Mouse (Mus musculus) heart, embryonic 16.5 days (tissue): ENCODE data around the gene Actr6. TPM values are rescaled to one million over a fixed set of nuclear protein-coding genes. Genes with fewer than 3 reads are reported as not detected.

ENCODE experiments used
- ATAC-seq: fragments of 200-750 bp; cut with Nextera tagmentation; replicated peaks from 2 replicates; pipeline ENCODE4 v1.8.0; 2017; ENCODE audit warnings: moderate number of reproducible peaks; ENCODE audit not compliant: insufficient read depth, low FRiP score; ENCODE audit errors: extremely low read depth
- H3K27ac ChIP-seq: fragments of 300-500 bp; sonication (generic); 2 replicates; pipeline ENCODE4 v1.5.1; 2014; ENCODE audit warnings: mild to moderate bottlenecking, low read length, control low read depth, moderate library complexity
- H3K27me3 ChIP-seq: fragments of 300-500 bp; sonication (generic); 2 replicates; pipeline ENCODE4 v1.6.1; 2014; ENCODE audit warnings: low read length, mixed read lengths; ENCODE audit not compliant: control insufficient read depth, insufficient read depth
- H3K36me3 ChIP-seq: fragments of 300-500 bp; sonication (generic); 2 replicates; pipeline ENCODE4 v1.6.1; 2014; ENCODE audit not compliant: control insufficient read depth, insufficient read depth
- H3K4me1 ChIP-seq: fragments of 300-500 bp; sonication (generic); 2 replicates; pipeline ENCODE4 v1.6.1; 2014; ENCODE audit warnings: low read length, mixed read lengths; ENCODE audit not compliant: control insufficient read depth, insufficient read depth
- H3K4me2 ChIP-seq: fragments of 300-500 bp; sonication (generic); 2 replicates; pipeline ENCODE4 v1.6.1; 2014; ENCODE audit warnings: low read depth, mild to moderate bottlenecking, control low read depth, low read length
- H3K4me3 ChIP-seq: fragments of 300-500 bp; sonication (generic); 2 replicates; pipeline ENCODE4 v1.5.1; 2014; ENCODE audit warnings: mild to moderate bottlenecking, control low read depth, low read length
- H3K9ac ChIP-seq: fragments of 300-500 bp; sonication (generic); 2 replicates; pipeline ENCODE4 v1.6.1; 2014; ENCODE audit warnings: low read length, control low read depth
- H3K9me3 ChIP-seq: fragments of 300-500 bp; sonication (generic); replicated peaks from 2 replicates; pipeline ENCODE4 v1.6.1; 2016; ENCODE audit warnings: low read length; ENCODE audit not compliant: control insufficient read depth
- WGBS: fragments of 180-500 bp; shearing (Covaris S2); extraction: QIAGEN DNeasy Blood & Tissue Kit; methylation state at CpG from one replicate; pipeline ENCODE4 v1.1.7; 2014; 5-methylcytosine and 5-hydroxymethylcytosine counted together
- polyA plus RNA-seq: library from polyadenylated mRNA; unstranded; fragments of >200 nt; fragmentation: Nextera tagmentation; extraction: Ambion mirVana; gene quantifications from 2 replicates; pipeline ENCODE4 v1.2.1, GENCODE M21; 2015

Actr6 gene
- polyA plus RNA-seq, 1 experiment from 2014 or later = 29.6 TPM

DNA sequence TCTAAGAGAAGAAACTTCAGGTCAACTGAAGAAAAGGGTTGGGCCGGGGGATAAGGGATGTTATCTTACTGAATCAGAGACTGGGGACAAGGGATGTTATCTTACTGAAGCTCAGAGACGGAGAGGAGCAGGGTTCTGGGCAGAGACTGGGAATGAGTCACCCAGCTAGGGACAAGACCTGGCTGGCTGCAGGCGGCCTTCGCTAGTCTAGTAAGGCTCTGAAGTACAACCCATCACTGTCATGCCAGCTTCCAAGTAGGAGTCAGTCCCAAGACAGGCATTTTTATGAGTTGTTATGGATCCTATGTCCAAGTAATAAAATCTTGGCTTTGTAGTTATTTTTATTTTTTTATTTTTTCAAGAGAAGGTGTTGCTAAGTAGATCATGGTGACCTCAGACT lies 11.2 kb upstream of the Actr6 start:
- peaks cover 12% of the 10 kb centered on the region for H3K4me1 ChIP-seq
- no peaks in the 10 kb centered on the region for H3K27me3 ChIP-seq
- H3K9ac ChIP-seq = no peak overlapping the region
- no peaks in the 10 kb centered on the region for H3K36me3 ChIP-seq
- no peak overlapping the region for H3K4me2 ChIP-seq
- no peak for ATAC-seq
- H3K4me3 ChIP-seq = no peak overlapping the region
- no peaks in the 10 kb centered on the region for H3K9me3 ChIP-seq
- 74% methylated on average over 4 of the region's 4 CpGs for WGBS
- H3K27ac ChIP-seq = no peak overlapping the region

DNA sequence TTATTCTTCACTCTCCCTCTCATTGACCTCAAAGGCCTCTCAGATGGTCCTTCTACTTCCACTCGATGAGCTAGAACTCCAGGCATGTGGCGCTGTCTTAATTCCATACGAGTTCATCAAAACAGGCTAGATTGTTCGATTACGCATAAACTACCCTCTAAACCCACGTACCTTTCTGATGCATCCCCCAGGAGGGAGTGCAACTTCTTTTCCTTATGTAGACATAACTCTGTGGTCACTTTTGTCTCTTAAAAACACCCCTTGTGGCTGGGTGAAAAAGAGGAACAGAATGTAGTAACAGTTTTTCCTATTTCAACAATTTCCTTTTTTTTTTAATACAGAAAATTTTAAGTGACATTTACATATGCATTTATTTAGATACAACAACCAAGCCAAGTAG lies 8.9 kb upstream of the Actr6 start:
- Histone ChIP-seq H3K4me2 (no peak overlapping the region), H3K9me3 (no peaks in the 10 kb centered on the region), H3K4me3 (no peak overlapping the region), H3K27me3 (no peaks in the 10 kb centered on the region), H3K9ac (no peak overlapping the region), H3K36me3 (no peaks in the 10 kb centered on the region), H3K27ac (no peak overlapping the region), H3K4me1 (no peaks in the 10 kb centered on the region)
- ATAC-seq = no peak
- 67% methylated on average over 6 of the region's 6 CpGs for WGBS

DNA sequence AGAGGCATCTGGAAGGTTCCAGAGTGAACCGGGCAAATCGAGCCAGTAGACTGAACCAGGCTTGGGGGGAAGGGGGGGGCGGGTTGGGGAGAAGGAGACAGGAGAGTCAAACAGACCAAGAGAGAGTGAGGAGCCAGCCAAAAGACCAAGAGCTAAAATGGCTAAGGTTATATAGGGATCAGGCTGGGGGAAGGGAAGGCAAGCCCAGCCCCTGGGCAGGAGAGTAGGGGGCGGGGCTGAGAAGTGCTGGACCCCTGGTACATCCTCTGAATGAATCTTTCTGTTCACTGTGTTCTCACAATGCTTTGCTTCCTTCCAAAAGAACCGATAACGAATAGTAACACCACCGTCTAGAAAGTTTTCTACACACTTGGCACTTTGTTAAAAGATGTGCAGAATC lies 7.6 kb upstream of the Actr6 start:
- 55% methylated on average over 6 of the region's 7 CpGs for WGBS
- ATAC-seq = no peak
- H3K4me1 ChIP-seq = no peaks in the 10 kb centered on the region
- H3K36me3 ChIP-seq = no peaks in the 10 kb centered on the region
- no peak overlapping the region for H3K4me2 ChIP-seq
- H3K27ac ChIP-seq = no peak overlapping the region
- no peak overlapping the region for H3K9ac ChIP-seq
- no peak overlapping the region for H3K4me3 ChIP-seq
- no peaks in the 10 kb centered on the region for H3K9me3 ChIP-seq
- H3K27me3 ChIP-seq = no peaks in the 10 kb centered on the region

DNA sequence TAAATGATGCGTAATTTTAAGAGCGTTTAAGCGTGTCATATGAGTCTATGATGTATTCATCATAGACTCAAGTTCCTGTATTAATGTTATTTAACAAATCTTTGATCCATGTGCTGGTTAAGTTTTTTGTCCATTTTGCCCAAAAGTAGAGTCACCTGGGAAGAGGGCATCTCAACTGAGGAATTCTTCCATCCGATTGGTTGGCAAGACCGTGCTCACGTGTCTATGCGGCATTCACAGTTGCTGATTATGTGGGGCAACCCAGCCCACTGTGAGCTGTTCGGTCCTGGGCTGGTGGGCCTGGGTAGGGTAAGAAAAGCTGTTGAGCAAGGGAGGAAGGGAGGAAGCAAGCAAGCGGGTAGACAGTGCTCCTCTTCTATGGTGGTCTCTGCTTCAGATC lies 6.3 kb upstream of the Actr6 start:
- H3K4me2 ChIP-seq = no peak overlapping the region
- no peak for ATAC-seq
- no peaks in the 10 kb centered on the region for H3K36me3 ChIP-seq
- H3K9ac ChIP-seq = no peak overlapping the region
- H3K4me3 ChIP-seq = no peak overlapping the region
- H3K27me3 ChIP-seq = no peaks in the 10 kb centered on the region
- H3K9me3 ChIP-seq = no peaks in the 10 kb centered on the region
- no peaks in the 10 kb centered on the region for H3K4me1 ChIP-seq
- H3K27ac ChIP-seq = no peak overlapping the region
- WGBS = 82% methylated on average over 9 of the region's 9 CpGs

DNA sequence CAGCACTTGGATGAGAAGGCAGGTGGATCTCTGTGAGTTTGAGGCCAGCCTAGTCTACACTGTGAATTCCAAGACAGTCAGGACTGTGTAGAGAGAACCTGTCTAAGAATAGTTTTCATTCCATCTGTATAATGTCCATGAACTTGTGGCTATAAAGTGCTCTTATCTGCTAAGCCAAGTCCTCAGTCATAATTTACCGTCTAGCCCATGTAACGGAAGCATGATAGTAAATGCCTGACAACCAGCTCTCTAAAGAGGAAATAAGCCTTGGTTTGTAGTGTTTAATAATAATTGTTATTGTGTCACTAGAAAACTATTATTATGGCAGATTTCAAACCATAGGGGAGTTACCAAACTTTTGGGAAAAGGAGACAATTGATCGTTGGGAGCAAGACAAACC lies 5.8 kb upstream of the Actr6 start:
- Histone ChIP-seq H3K9me3 (no peaks in the 10 kb centered on the region), H3K4me3 (no peak overlapping the region), H3K36me3 (no peaks in the 10 kb centered on the region), H3K9ac (no peak overlapping the region), H3K4me1 (no peaks in the 10 kb centered on the region), H3K4me2 (no peak overlapping the region), H3K27me3 (no peaks in the 10 kb centered on the region), H3K27ac (no peak overlapping the region)
- no peak for ATAC-seq
- WGBS = 68% methylated on average over 3 of the region's 3 CpGs

DNA sequence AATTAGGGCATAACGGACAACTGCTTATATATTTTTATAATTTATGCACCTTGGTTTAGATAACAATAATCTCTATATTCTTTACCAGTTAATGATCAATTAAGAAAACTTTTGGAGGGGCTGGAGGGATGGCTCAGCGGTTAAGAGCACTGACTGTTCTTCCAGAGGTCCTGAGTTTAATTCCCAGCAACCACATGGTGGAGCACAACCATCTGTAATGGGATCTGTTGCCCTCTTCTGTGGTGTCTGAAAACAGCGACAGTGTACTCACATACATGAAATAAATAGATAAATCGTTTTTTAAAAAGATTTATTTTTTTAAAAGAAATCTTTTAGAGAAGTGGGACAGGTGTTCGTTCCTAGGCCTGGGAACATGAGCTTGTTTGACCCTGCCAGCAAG lies 5.0 kb upstream of the Actr6 start:
- Histone ChIP-seq H3K9ac (no peak overlapping the region), H3K4me2 (no peak overlapping the region), H3K9me3 (no peaks in the 10 kb centered on the region), H3K27ac (no peak overlapping the region), H3K36me3 (no peaks in the 10 kb centered on the region), H3K27me3 (no peaks in the 10 kb centered on the region), H3K4me1 (no peaks in the 10 kb centered on the region), H3K4me3 (no peak overlapping the region)
- 39% methylated on average over 5 of the region's 5 CpGs for WGBS
- ATAC-seq = no peak

DNA sequence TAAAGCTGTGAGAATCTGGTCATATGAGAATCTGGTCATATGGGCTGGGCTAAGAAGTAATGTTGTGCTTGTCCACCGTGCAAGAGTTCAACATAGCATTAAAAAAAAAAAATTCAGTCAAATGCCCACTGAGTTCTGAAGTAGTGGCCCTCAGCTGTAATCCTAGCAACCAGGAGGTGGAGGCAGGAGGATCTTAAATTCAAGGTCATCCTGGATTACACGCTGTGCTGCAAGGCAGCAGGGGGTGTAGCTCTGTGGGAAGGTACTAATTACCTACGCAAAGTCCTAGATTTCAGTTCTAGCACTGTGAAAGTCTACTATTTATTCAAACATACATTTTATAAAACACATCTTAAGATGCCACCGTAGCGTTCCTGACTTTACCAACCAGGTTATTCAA lies 754 bp downstream of the Actr6 start:
- no peak for ATAC-seq
- H3K9ac ChIP-seq = peak overlapping the region; percentile 66
- H3K4me1 ChIP-seq = peaks cover 5% of the 10 kb centered on the region
- H3K36me3 ChIP-seq = peaks cover 4% of the 10 kb centered on the region; the same call in 1 of the 2 replicates
- no peaks in the 10 kb centered on the region for H3K27me3 ChIP-seq
- peak overlapping the region; percentile 76 for H3K4me3 ChIP-seq
- no peaks in the 10 kb centered on the region for H3K9me3 ChIP-seq
- peak overlapping the region; percentile 86 for H3K4me2 ChIP-seq
- no peak overlapping the region for H3K27ac ChIP-seq
- WGBS = 13% methylated on average over 5 of the region's 5 CpGs

DNA sequence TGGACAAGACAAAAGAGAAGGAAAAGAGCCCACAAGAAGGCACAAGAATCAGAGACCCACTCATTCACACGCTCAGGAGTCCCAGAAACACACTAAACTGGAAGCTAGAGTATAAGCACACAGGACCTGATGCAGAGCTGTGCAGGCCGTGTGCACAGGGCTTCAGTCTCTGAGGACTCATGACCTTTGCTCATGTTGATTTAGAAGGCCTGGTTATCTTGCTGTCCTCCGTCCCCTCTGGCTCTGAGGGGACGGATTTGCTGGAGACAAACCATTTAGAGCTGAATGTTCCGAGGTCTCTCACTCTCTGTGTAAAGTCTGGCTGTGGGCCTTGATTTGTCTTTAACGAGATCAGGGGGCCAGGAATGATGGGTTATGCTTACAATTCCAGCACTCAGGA lies 1.7 kb downstream of the Actr6 start:
- no peak overlapping the region for H3K4me2 ChIP-seq
- no peak overlapping the region for H3K27ac ChIP-seq
- no peaks in the 10 kb centered on the region for H3K9me3 ChIP-seq
- no peak overlapping the region for H3K4me3 ChIP-seq
- peaks cover 5% of the 10 kb centered on the region for H3K4me1 ChIP-seq
- WGBS = 77% methylated on average over 6 of the region's 6 CpGs
- H3K36me3 ChIP-seq = peaks cover 11% of the 10 kb centered on the region
- no peaks in the 10 kb centered on the region for H3K27me3 ChIP-seq
- ATAC-seq = no peak
- H3K9ac ChIP-seq = no peak overlapping the region

DNA sequence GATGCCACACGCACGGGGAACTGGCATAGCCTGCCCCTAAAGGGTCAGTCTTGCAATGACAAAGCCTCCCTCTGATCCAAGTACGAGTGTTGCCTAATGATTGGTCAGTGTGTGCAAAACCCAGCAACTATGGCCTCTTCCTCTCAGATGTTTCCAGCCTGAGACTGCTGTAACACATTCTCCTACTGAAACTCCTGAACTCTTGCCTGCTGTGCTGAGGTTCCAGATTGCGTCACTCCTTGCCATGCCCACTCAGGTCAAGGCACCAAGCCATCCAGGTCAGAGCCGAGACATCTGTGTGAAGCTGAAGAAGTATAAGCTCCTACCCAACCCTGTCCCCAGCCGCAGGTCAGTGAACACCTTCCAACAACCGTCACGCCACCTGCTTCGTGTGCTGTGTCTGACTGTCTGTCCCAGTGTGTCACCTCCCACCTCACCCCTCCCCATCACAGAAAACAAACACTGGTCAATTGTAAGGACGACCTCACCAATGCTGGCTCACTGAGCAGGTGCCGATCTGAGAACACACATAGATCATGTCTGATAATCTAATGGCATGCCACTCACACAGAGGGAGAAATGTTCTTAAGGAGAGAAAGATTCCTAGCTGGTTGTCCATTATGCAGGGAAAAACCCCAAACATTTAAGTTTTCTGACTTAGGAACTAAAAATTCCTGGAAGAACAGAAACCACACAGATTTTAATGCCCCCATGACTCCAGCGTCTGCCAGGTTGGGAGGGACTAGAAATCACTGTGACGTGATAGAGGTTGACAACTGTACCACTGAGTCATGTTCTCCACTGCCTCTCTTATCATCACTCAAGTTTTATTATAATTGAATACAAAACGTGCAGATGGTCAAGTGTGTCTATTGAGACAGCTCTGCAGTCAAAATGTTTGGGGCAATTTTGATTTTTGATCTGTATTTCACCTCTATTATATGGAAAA lies 9.6 kb downstream of the Actr6 start:
- Histone ChIP-seq H3K4me2 (no peak overlapping the region), H3K4me3 (no peak overlapping the region), H3K36me3 (peaks cover 29% of the 10 kb centered on the region), H3K4me1 (no peaks in the 10 kb centered on the region), H3K27ac (no peak overlapping the region), H3K9ac (no peak overlapping the region), H3K27me3 (no peaks in the 10 kb centered on the region), H3K9me3 (no peaks in the 10 kb centered on the region)
- WGBS = 86% methylated on average over 14 of the region's 14 CpGs
- ATAC-seq = no peak
